Mouse (Mus musculus) forebrain, embryonic 11.5 days (tissue): ENCODE results near the gene Olfr71. TPM values are rescaled to one million over a fixed set of nuclear protein-coding genes. Genes with fewer than 3 reads are reported as not detected.

Experiments
- ATAC-seq: fragments of 200-750 bp; cut with Nextera tagmentation; replicated peaks from 2 replicates; pipeline ENCODE4 v1.8.0; 2017; ENCODE audit warnings: moderate TSS enrichment; ENCODE audit not compliant: low FRiP score
- DNase-seq: peaks from one replicate; pipeline ENCODE4 v3.0.0-alpha.2; 2017; ENCODE audit warnings: low spot score
- H3K27ac ChIP-seq: fragments of 300-500 bp; sonication (generic); 2 replicates; pipeline ENCODE4 v1.5.1; 2014; ENCODE audit warnings: low read depth, low read length
- H3K27me3 ChIP-seq: fragments of 300-500 bp; sonication (generic); 2 replicates; pipeline ENCODE4 v1.6.1; 2014; ENCODE audit warnings: mild to moderate bottlenecking, low read length, mixed read lengths; ENCODE audit not compliant: control insufficient read depth, insufficient read depth
- H3K36me3 ChIP-seq: fragments of 300-500 bp; sonication (generic); 2 replicates; pipeline ENCODE4 v1.6.1; 2014; ENCODE audit warnings: mild to moderate bottlenecking, low read length, moderate library complexity, mixed read lengths; ENCODE audit not compliant: control insufficient read depth, insufficient read depth
- H3K4me1 ChIP-seq: fragments of 300-500 bp; sonication (generic); replicated peaks from 2 replicates; pipeline ENCODE4 v1.6.1; 2014; ENCODE audit warnings: low read length, mixed read lengths; ENCODE audit not compliant: control insufficient read depth, insufficient read depth
- H3K4me2 ChIP-seq: fragments of 300-500 bp; sonication (generic); 2 replicates; pipeline ENCODE4 v1.6.1; 2014; ENCODE audit warnings: low read depth, mild to moderate bottlenecking, low read length, moderate library complexity, mixed read lengths; ENCODE audit not compliant: severe bottlenecking
- H3K4me3 ChIP-seq: fragments of 300-500 bp; sonication (generic); 2 replicates; pipeline ENCODE4 v1.5.1; 2014; ENCODE audit warnings: low read depth, low read length
- H3K9ac ChIP-seq: fragments of 300-500 bp; sonication (generic); 2 replicates; pipeline ENCODE4 v1.6.1; 2014; ENCODE audit warnings: low read length
- H3K9me3 ChIP-seq: fragments of 300-500 bp; sonication (generic); 2 replicates; pipeline ENCODE4 v1.6.1; 2016; ENCODE audit warnings: low read length, mixed read lengths; ENCODE audit not compliant: control insufficient read depth
- WGBS: fragments of 180-500 bp; shearing (Covaris S2); extraction: QIAGEN DNeasy Blood & Tissue Kit; methylation state at CpG from one replicate; pipeline ENCODE4 v1.1.7; 2014; 5-methylcytosine and 5-hydroxymethylcytosine counted together
- polyA plus RNA-seq: library from polyadenylated mRNA; unstranded; fragments of >200 nt; fragmentation: Nextera tagmentation; extraction: Ambion mirVana; gene quantifications from 2 replicates; pipeline ENCODE4 v1.2.1, GENCODE M21; 2014

The Olfr71 gene
- polyA plus RNA-seq, 1 experiment from 2014 or later = not detected

GRCm38 (mm10) chr4:43724764-43725163 is 14.7 kb upstream of the Olfr71 start:
- Histone ChIP-seq H3K4me3 (no peak overlapping the region), H3K27me3 (no peaks in the 10 kb centered on the region), H3K9me3 (no peaks in the 10 kb centered on the region), H3K4me1 (no peaks in the 10 kb centered on the region), H3K27ac (no peak overlapping the region), H3K4me2 (no peak overlapping the region), H3K9ac (no peak overlapping the region), H3K36me3 (no peaks in the 10 kb centered on the region)
- DNase-seq = no peak
- WGBS = 25% methylated on average over 1 of the region's 1 CpGs
- ATAC-seq = no peak

- H3K27me3 ChIP-seq = no peaks in the 10 kb centered on the region
- no peak for DNase-seq
- no peak overlapping the region for H3K27ac ChIP-seq
- no peak for ATAC-seq
- H3K4me2 ChIP-seq = no peak overlapping the region
- H3K4me3 ChIP-seq = no peak overlapping the region
- no peaks in the 10 kb centered on the region for H3K4me1 ChIP-seq
- WGBS = 88% methylated on average over 4 of the region's 4 CpGs
- no peaks in the 10 kb centered on the region for H3K36me3 ChIP-seq
- no peaks in the 10 kb centered on the region for H3K9me3 ChIP-seq
- no peak overlapping the region for H3K9ac ChIP-seq
Measured at GRCm38 (mm10) chr4:43722191-43722590, 12.1 kb upstream of the Olfr71 start.

GRCm38 (mm10) chr4:43720491-43721228 is 10.6 kb upstream of the Olfr71 start:
- H3K27ac ChIP-seq = no peak overlapping the region
- H3K4me3 ChIP-seq = no peak overlapping the region
- no peaks in the 10 kb centered on the region for H3K27me3 ChIP-seq
- H3K9ac ChIP-seq = no peak overlapping the region
- WGBS = 69% methylated on average over 12 of the region's 16 CpGs
- H3K9me3 ChIP-seq = no peaks in the 10 kb centered on the region
- H3K4me2 ChIP-seq = no peak overlapping the region
- ATAC-seq (no peak), DNase-seq (no peak)
- no peaks in the 10 kb centered on the region for H3K4me1 ChIP-seq
- H3K36me3 ChIP-seq = no peaks in the 10 kb centered on the region

GRCm38 (mm10) chr4:43713652-43714219 is 3.7 kb upstream of the Olfr71 start:
- WGBS = 51% methylated on average over 7 of the region's 7 CpGs
- no peak overlapping the region for H3K4me2 ChIP-seq
- DNase-seq = no peak

GRCm38 (mm10) chr4:43711821-43712220 is 1.8 kb upstream of the Olfr71 start:
- 2% methylated on average over 2 of the region's 2 CpGs for WGBS
- no peak overlapping the region for H3K9ac ChIP-seq
- no peaks in the 10 kb centered on the region for H3K27me3 ChIP-seq
- H3K36me3 ChIP-seq = no peaks in the 10 kb centered on the region
- ATAC-seq (no peak), DNase-seq (peak; percentile 87)
- no peaks in the 10 kb centered on the region for H3K9me3 ChIP-seq
- no peaks in the 10 kb centered on the region for H3K4me1 ChIP-seq
- H3K4me2 ChIP-seq = no peak overlapping the region
- no peak overlapping the region for H3K4me3 ChIP-seq
- H3K27ac ChIP-seq = no peak overlapping the region

More at GRCm38 (mm10) chr4:43713652-43714219, 3.7 kb upstream of the Olfr71 start:
- Histone ChIP-seq H3K27ac (no peak overlapping the region), H3K9ac (no peak overlapping the region), H3K4me1 (no peaks in the 10 kb centered on the region), H3K9me3 (no peaks in the 10 kb centered on the region), H3K27me3 (no peaks in the 10 kb centered on the region), H3K4me3 (no peak overlapping the region), H3K36me3 (no peaks in the 10 kb centered on the region)
- no peak for ATAC-seq

GRCm38 (mm10) chr4:43705991-43706390 is 4.1 kb downstream of the Olfr71 start:
- H3K36me3 ChIP-seq = no peaks in the 10 kb centered on the region
- H3K27me3 ChIP-seq = no peaks in the 10 kb centered on the region
- no peaks in the 10 kb centered on the region for H3K4me1 ChIP-seq
- H3K4me3 ChIP-seq = no peak overlapping the region
- H3K9me3 ChIP-seq = no peaks in the 10 kb centered on the region
- 89% methylated on average over 13 of the region's 13 CpGs for WGBS
- H3K4me2 ChIP-seq = no peak overlapping the region
- no peak for DNase-seq
- no peak for ATAC-seq
- no peak overlapping the region for H3K27ac ChIP-seq
- no peak overlapping the region for H3K9ac ChIP-seq

GRCm38 (mm10) chr4:43703851-43704250 is 6.2 kb downstream of the Olfr71 start:
- Histone ChIP-seq H3K9ac (no peak overlapping the region), H3K4me2 (no peak overlapping the region), H3K9me3 (no peaks in the 10 kb centered on the region), H3K4me3 (no peak overlapping the region), H3K36me3 (no peaks in the 10 kb centered on the region), H3K27ac (no peak overlapping the region), H3K4me1 (no peaks in the 10 kb centered on the region), H3K27me3 (no peaks in the 10 kb centered on the region)
- WGBS = 87% methylated on average over 8 of the region's 8 CpGs
- no peak for ATAC-seq
- no peak for DNase-seq

GRCm38 (mm10) chr4:43703439-43703838 is 6.6 kb downstream of the Olfr71 start:
- no peak for ATAC-seq
- Histone ChIP-seq H3K4me2 (no peak overlapping the region), H3K9ac (no peak overlapping the region), H3K4me1 (no peaks in the 10 kb centered on the region), H3K4me3 (no peak overlapping the region), H3K36me3 (no peaks in the 10 kb centered on the region), H3K27me3 (no peaks in the 10 kb centered on the region), H3K9me3 (no peaks in the 10 kb centered on the region), H3K27ac (no peak overlapping the region)
- DNase-seq = no peak
- WGBS = 82% methylated on average over 6 of the region's 6 CpGs

- no peaks in the 10 kb centered on the region for H3K9me3 ChIP-seq
- WGBS = 91% methylated on average over 6 of the region's 6 CpGs
- H3K9ac ChIP-seq = no peak within 1 kb of the TSS
- no peak within 1 kb of the TSS for H3K4me2 ChIP-seq
- H3K27ac ChIP-seq = no peak within 1 kb of the TSS
- DNase-seq (no peak), ATAC-seq (no peak)
- no peak within 1 kb of the TSS for H3K4me3 ChIP-seq
- H3K36me3 ChIP-seq = no peaks in the 10 kb centered on the region
- no peaks in the 10 kb centered on the region for H3K27me3 ChIP-seq
- H3K4me1 ChIP-seq = no peaks in the 10 kb centered on the region
Measured at GRCm38 (mm10) chr4:43700707-43701106, 9.3 kb downstream of the Olfr71 start, which contains the start of gene Olfr70. Olfr70 (minus strand) TSS chr4:43700807.
